Mouse (Mus musculus) lung, embryonic 15.5 days (tissue): ENCODE data around the gene Nepn. TPM values are rescaled to one million over a fixed set of nuclear protein-coding genes. Genes with fewer than 3 reads are reported as not detected.
"Not testable (repeated sequence)": the region's sequence is repeated elsewhere in the genome, so short reads cannot be mapped to it uniquely, and the experiment has no call there.

Source experiments
- ATAC-seq: fragments of 200-750 bp; cut with Nextera tagmentation; 2 replicates; pipeline ENCODE4 v1.8.0; 2017; ENCODE audit warnings: moderate number of reproducible peaks, borderline replicate concordance; ENCODE audit not compliant: low FRiP score, low TSS enrichment; ENCODE audit errors: extremely low read depth
- H3K27ac ChIP-seq: fragments of 300-500 bp; sonication (generic); 2 replicates; pipeline ENCODE4 v1.5.1; 2015; ENCODE audit warnings: moderate library complexity, mild to moderate bottlenecking, inconsistent platforms
- H3K27me3 ChIP-seq: fragments of 300-500 bp; sonication (generic); 2 replicates; pipeline ENCODE4 v1.6.1; 2015; ENCODE audit warnings: inconsistent platforms
- H3K36me3 ChIP-seq: fragments of 300-500 bp; sonication (generic); 2 replicates; pipeline ENCODE4 v1.6.1; 2015; ENCODE audit warnings: inconsistent platforms
- H3K4me1 ChIP-seq: fragments of 300-500 bp; sonication (generic); 2 replicates; pipeline ENCODE4 v1.6.1; 2015; ENCODE audit warnings: inconsistent platforms
- H3K4me2 ChIP-seq: fragments of 300-500 bp; sonication (generic); 2 replicates; pipeline ENCODE4 v1.6.1; 2015; ENCODE audit warnings: inconsistent platforms, mild to moderate bottlenecking, moderate library complexity
- H3K4me3 ChIP-seq: fragments of 300-500 bp; sonication (generic); 2 replicates; pipeline ENCODE4 v1.5.1; 2015; ENCODE audit warnings: mild to moderate bottlenecking, inconsistent platforms
- H3K9ac ChIP-seq: fragments of 300-500 bp; sonication (generic); 2 replicates; pipeline ENCODE4 v1.6.1; 2015; ENCODE audit warnings: inconsistent platforms
- H3K9me3 ChIP-seq: fragments of 300-500 bp; sonication (generic); 2 replicates; pipeline ENCODE4 v1.6.1; 2016; ENCODE audit warnings: inconsistent platforms
- WGBS: fragments of 180-500 bp; shearing (Covaris S2); methylation state at CpG from one replicate; pipeline ENCODE4 v1.1.7; 2015; 5-methylcytosine and 5-hydroxymethylcytosine counted together
- polyA plus RNA-seq: library from polyadenylated mRNA; unstranded; fragments of >200 nt; fragmentation: Nextera tagmentation; extraction: Ambion mirVana; gene quantifications from 2 replicates; pipeline ENCODE4 v1.2.1, GENCODE M21; 2015

The Nepn gene
- not detected in 2 replicates for polyA plus RNA-seq

- Histone ChIP-seq H3K36me3 (no peaks in the 10 kb centered on the region), H3K27me3 (no peaks in the 10 kb centered on the region), H3K4me2 (no peak within 1 kb of the TSS), H3K4me1 (no peaks in the 10 kb centered on the region), H3K27ac (no peak within 1 kb of the TSS), H3K4me3 (no peak within 1 kb of the TSS), H3K9ac (no peak within 1 kb of the TSS), H3K9me3 (no peaks in the 10 kb centered on the region)
- ATAC-seq = no peak
- 72% methylated on average over 5 of the region's 5 CpGs for WGBS
Measured at GRCm38 (mm10) chr10:52388922-52389430, at the start of gene Nepn. Nepn (plus strand) TSS chr10:52388972.

GRCm38 (mm10) chr10:52343324-52343723 is 45.4 kb upstream of the Nepn start:
- not testable (repeated sequence) for H3K4me3 ChIP-seq, H3K27me3 ChIP-seq, ATAC-seq, H3K27ac ChIP-seq, H3K9ac ChIP-seq, H3K9me3 ChIP-seq, H3K4me1 ChIP-seq, H3K4me2 ChIP-seq
- H3K36me3 ChIP-seq = peaks cover 56% of the 10 kb centered on the region
- 92% methylated on average over 4 of the region's 4 CpGs for WGBS

GRCm38 (mm10) chr10:52353184-52353583 is 35.6 kb upstream of the Nepn start:
- no peaks in the 10 kb centered on the region for H3K27me3 ChIP-seq
- H3K36me3 ChIP-seq = peaks cover 39% of the 10 kb centered on the region
- no peaks in the 10 kb centered on the region for H3K4me1 ChIP-seq
- no peak for ATAC-seq
- no peak overlapping the region for H3K4me3 ChIP-seq
- no peaks in the 10 kb centered on the region for H3K9me3 ChIP-seq
- no peak overlapping the region for H3K27ac ChIP-seq
- no peak overlapping the region for H3K4me2 ChIP-seq
- WGBS = 77% methylated on average over 9 of the region's 9 CpGs
- no peak overlapping the region for H3K9ac ChIP-seq

GRCm38 (mm10) chr10:52358467-52358866 is 30.3 kb upstream of the Nepn start, which contains the start of gene Gm26741:
Gm26741 (plus strand) TSS chr10:52358767.
- Histone ChIP-seq H3K4me1 (no peaks in the 10 kb centered on the region), H3K27me3 (no peaks in the 10 kb centered on the region), H3K36me3 (peaks cover 7% of the 10 kb centered on the region; the same call in 1 of the 2 replicates), H3K9ac (no peak within 1 kb of the TSS), H3K4me2 (no peak within 1 kb of the TSS), H3K27ac (no peak within 1 kb of the TSS), H3K9me3 (no peaks in the 10 kb centered on the region), H3K4me3 (no peak within 1 kb of the TSS)
- no peak for ATAC-seq
- 88% methylated on average over 2 of the region's 2 CpGs for WGBS

- Histone ChIP-seq H3K4me3 (no peak overlapping the region), H3K27ac (no peak overlapping the region), H3K36me3 (peaks cover 4% of the 10 kb centered on the region; the same call in 1 of the 2 replicates), H3K4me1 (no peaks in the 10 kb centered on the region), H3K4me2 (no peak overlapping the region), H3K27me3 (no peaks in the 10 kb centered on the region), H3K9ac (no peak overlapping the region), H3K9me3 (no peaks in the 10 kb centered on the region)
- 98% methylated on average over 4 of the region's 4 CpGs for WGBS
- ATAC-seq = no peak
Measured at GRCm38 (mm10) chr10:52360241-52360735, 28.5 kb upstream of the Nepn start.

- Histone ChIP-seq H3K27ac (no peak overlapping the region), H3K4me3 (no peak overlapping the region), H3K36me3 (peaks cover 4% of the 10 kb centered on the region; the same call in 1 of the 2 replicates), H3K9ac (no peak overlapping the region), H3K4me2 (no peak overlapping the region), H3K4me1 (no peaks in the 10 kb centered on the region), H3K9me3 (no peaks in the 10 kb centered on the region), H3K27me3 (no peaks in the 10 kb centered on the region)
- no peak for ATAC-seq
- WGBS = 92% methylated on average over 9 of the region's 9 CpGs
Measured at GRCm38 (mm10) chr10:52360862-52361609, 27.7 kb upstream of the Nepn start.

GRCm38 (mm10) chr10:52368376-52368775 is 20.4 kb upstream of the Nepn start:
- Histone ChIP-seq H3K4me3 (no peak overlapping the region), H3K36me3 (no peaks in the 10 kb centered on the region), H3K9ac (no peak overlapping the region), H3K9me3 (no peaks in the 10 kb centered on the region), H3K4me2 (no peak overlapping the region), H3K27me3 (no peaks in the 10 kb centered on the region), H3K4me1 (no peaks in the 10 kb centered on the region), H3K27ac (no peak overlapping the region)
- no peak for ATAC-seq
- WGBS = 79% methylated on average over 4 of the region's 4 CpGs

- 69% methylated on average over 4 of the region's 4 CpGs for WGBS
- H3K27me3 ChIP-seq = no peaks in the 10 kb centered on the region
- H3K4me2 ChIP-seq = no peak overlapping the region
- no peak for ATAC-seq
- no peak overlapping the region for H3K9ac ChIP-seq
- H3K4me3 ChIP-seq = no peak overlapping the region
- no peaks in the 10 kb centered on the region for H3K36me3 ChIP-seq
- no peaks in the 10 kb centered on the region for H3K9me3 ChIP-seq
- 0 out of 2 replicates have a peak, but pooled peaks cover 4% of the 10 kb centered on the region for H3K4me1 ChIP-seq
- H3K27ac ChIP-seq = no peak overlapping the region
Measured at GRCm38 (mm10) chr10:52373834-52374233, 14.9 kb upstream of the Nepn start.

- H3K4me1 ChIP-seq = 0 out of 2 replicates have a peak, but pooled peaks cover 9% of the 10 kb centered on the region
- no peaks in the 10 kb centered on the region for H3K36me3 ChIP-seq
- H3K4me2 ChIP-seq = no peak overlapping the region
- H3K27ac ChIP-seq = no peak overlapping the region
- no peak overlapping the region for H3K9ac ChIP-seq
- no peaks in the 10 kb centered on the region for H3K27me3 ChIP-seq
- H3K9me3 ChIP-seq = no peaks in the 10 kb centered on the region
- no peak for ATAC-seq
- H3K4me3 ChIP-seq = no peak overlapping the region
Measured at GRCm38 (mm10) chr10:52374651-52375050, 14.1 kb upstream of the Nepn start.

- Histone ChIP-seq H3K4me3 (no peak overlapping the region), H3K4me1 (0 out of 2 replicates have a peak, but pooled peaks cover 9% of the 10 kb centered on the region), H3K9me3 (no peaks in the 10 kb centered on the region), H3K36me3 (no peaks in the 10 kb centered on the region), H3K27ac (no peak overlapping the region), H3K9ac (no peak overlapping the region), H3K27me3 (no peaks in the 10 kb centered on the region), H3K4me2 (no peak overlapping the region)
- 85% methylated on average over 2 of the region's 2 CpGs for WGBS
- ATAC-seq = no peak
Measured at GRCm38 (mm10) chr10:52376422-52376821, 12.3 kb upstream of the Nepn start.

- no peak overlapping the region for H3K4me2 ChIP-seq
- ATAC-seq = no peak
- WGBS = 87% methylated on average over 2 of the region's 2 CpGs
- peaks cover 12% of the 10 kb centered on the region; the same call in 1 of the 2 replicates for H3K4me1 ChIP-seq
- no peak overlapping the region for H3K27ac ChIP-seq
- H3K9ac ChIP-seq = no peak overlapping the region
- H3K36me3 ChIP-seq = no peaks in the 10 kb centered on the region
- no peaks in the 10 kb centered on the region for H3K9me3 ChIP-seq
- no peaks in the 10 kb centered on the region for H3K27me3 ChIP-seq
- H3K4me3 ChIP-seq = no peak overlapping the region
Measured at GRCm38 (mm10) chr10:52377813-52378212, 11.0 kb upstream of the Nepn start.

GRCm38 (mm10) chr10:52381321-52381801 is 7.4 kb upstream of the Nepn start:
- H3K27me3 ChIP-seq = no peaks in the 10 kb centered on the region
- H3K4me1 ChIP-seq = peaks cover 15% of the 10 kb centered on the region; the same call in 1 of the 2 replicates
- H3K27ac ChIP-seq = peak overlapping the region; percentile 96
- no peaks in the 10 kb centered on the region for H3K9me3 ChIP-seq
- H3K9ac ChIP-seq = peak overlapping the region; percentile 85
- H3K36me3 ChIP-seq = no peaks in the 10 kb centered on the region
- WGBS = under 1% methylated on average over 19 of the region's 19 CpGs
- H3K4me3 ChIP-seq = peak overlapping the region; percentile 85
- peak overlapping the region; percentile 76 for H3K4me2 ChIP-seq
- peak; percentile 47 for ATAC-seq
